Mouse (Mus musculus) heart, adult 11 months (tissue): ENCODE measurements around the gene Rgs9bp.
"Not testable (repeated sequence)": the region's sequence is repeated elsewhere in the genome, so short reads cannot be mapped to it uniquely, and the experiment has no call there.

Source experiments
- DNase-seq: peaks from one replicate; pipeline ENCODE4 v3.0.0; 2022

Rgs9bp gene

GRCm38 (mm10) chr7:35582719-35583118, 2.7 kb downstream of the Rgs9bp start:
- no peak for DNase-seq

GRCm38 (mm10) chr7:35579849-35580248, 5.5 kb downstream of the Rgs9bp start:
- DNase-seq: no peak

- not testable (repeated sequence) for DNase-seq
Measured at GRCm38 (mm10) chr7:35570883-35571282, 14.5 kb downstream of the Rgs9bp start.

GRCm38 (mm10) chr7:35569724-35570123, 15.7 kb downstream of the Rgs9bp start:
- not testable (repeated sequence) for DNase-seq

GRCm38 (mm10) chr7:35565965-35566364, 19.4 kb downstream of the Rgs9bp start:
- DNase-seq: not testable (repeated sequence)

GRCm38 (mm10) chr7:35564872-35565271, 20.5 kb downstream of the Rgs9bp start:
- DNase-seq: not testable (repeated sequence)

- no peak for DNase-seq
Measured at GRCm38 (mm10) chr7:35564067-35564865, 21.1 kb downstream of the Rgs9bp start.

GRCm38 (mm10) chr7:35563071-35563470, 22.3 kb downstream of the Rgs9bp start:
- no peak for DNase-seq

GRCm38 (mm10) chr7:35559838-35560237, 25.5 kb downstream of the Rgs9bp start:
- DNase-seq: no peak

GRCm38 (mm10) chr7:35558681-35559080, 26.7 kb downstream of the Rgs9bp start:
- DNase-seq: no peak

- no peak for DNase-seq
Measured at GRCm38 (mm10) chr7:35557577-35557976, 27.8 kb downstream of the Rgs9bp start.

GRCm38 (mm10) chr7:35556905-35557304, 28.5 kb downstream of the Rgs9bp start:
- no peak for DNase-seq

GRCm38 (mm10) chr7:35556205-35556603, 29.2 kb downstream of the Rgs9bp start, which contains the start of gene Nudt19:
Nudt19 (minus strand) TSS chr7:35556304.
- DNase-seq: no peak

- peak; percentile 99 for DNase-seq
Measured at GRCm38 (mm10) chr7:35555224-35556204, 29.9 kb downstream of the Rgs9bp start.

GRCm38 (mm10) chr7:35554605-35555175, 30.7 kb downstream of the Rgs9bp start:
- no peak for DNase-seq

GRCm38 (mm10) chr7:35553751-35554604, 31.4 kb downstream of the Rgs9bp start:
- DNase-seq: no peak

- DNase-seq: no peak
Measured at GRCm38 (mm10) chr7:35545881-35546280, 39.5 kb downstream of the Rgs9bp start.

- no peak for DNase-seq
Measured at GRCm38 (mm10) chr7:35537562-35537961, 47.8 kb downstream of the Rgs9bp start, which contains the start of gene Tdrd12. Tdrd12 (minus strand) TSS chr7:35537745.

GRCm38 (mm10) chr7:35535750-35536512, 49.5 kb downstream of the Rgs9bp start:
- DNase-seq: peak; percentile 62

GRCm38 (mm10) chr7:35530544-35530943, 54.8 kb downstream of the Rgs9bp start:
- DNase-seq: not testable (repeated sequence)

- DNase-seq: peak; percentile 61
Measured at GRCm38 (mm10) chr7:35530026-35530425, 55.4 kb downstream of the Rgs9bp start.
